Mouse (Mus musculus) G1E (cell line): ENCODE results near the gene Ttll9.

ENCODE experiments used
- CTCF ChIP-seq: IDR thresholded peaks from 2 replicates; pipeline ENCODE4 v1.5.1; 2012; ENCODE audit warnings: low read depth, low read length, inconsistent platforms, mixed read lengths
- GATA1 ChIP-seq: IDR thresholded peaks from 2 replicates; pipeline ENCODE4 v1.6.1; 2012; ENCODE audit warnings: borderline replicate concordance, low read length, inconsistent platforms, mixed read lengths

GRCm38 (mm10) chr2:152931456-152932160 is 30.7 kb upstream of the Ttll9 start:
- TF ChIP-seq CTCF: no peak
- no peak for TF ChIP-seq GATA1
